Mouse (Mus musculus) embryonic facial prominence, embryonic 12.5 days (tissue): Measurements from ENCODE around the gene Otud3. TPM values are rescaled to one million over a fixed set of nuclear protein-coding genes. Genes with fewer than 3 reads are reported as not detected.
"Not testable (repeated sequence)": the region's sequence is repeated elsewhere in the genome, so short reads cannot be mapped to it uniquely, and the experiment has no call there.

Experiments
- ATAC-seq: fragments of 200-750 bp; cut with Nextera tagmentation; 2 replicates; pipeline ENCODE4 v1.8.0; 2017; ENCODE audit not compliant: insufficient number of reproducible peaks, insufficient read depth, low FRiP score, low TSS enrichment
- H3K27ac ChIP-seq: fragments of 300-500 bp; sonication (generic); 2 replicates; pipeline ENCODE4 v1.5.1; 2016; ENCODE audit warnings: mild to moderate bottlenecking
- H3K27me3 ChIP-seq: fragments of 300-500 bp; sonication (generic); 2 replicates; pipeline ENCODE4 v1.6.1; 2016; ENCODE audit warnings: mild to moderate bottlenecking, moderate library complexity
- H3K36me3 ChIP-seq: fragments of 300-500 bp; sonication (generic); 2 replicates; pipeline ENCODE4 v1.6.1; 2016; ENCODE audit warnings: mild to moderate bottlenecking
- H3K4me1 ChIP-seq: fragments of 300-500 bp; sonication (generic); 2 replicates; pipeline ENCODE4 v1.6.1; 2016
- H3K4me2 ChIP-seq: fragments of 300-500 bp; sonication (generic); replicated peaks from 2 replicates; pipeline ENCODE4 v1.6.1; 2016; ENCODE audit warnings: mild to moderate bottlenecking, moderate library complexity
- H3K4me3 ChIP-seq: fragments of 300-500 bp; sonication (generic); 2 replicates; pipeline ENCODE4 v1.5.1; 2016; ENCODE audit warnings: mild to moderate bottlenecking
- H3K9ac ChIP-seq: fragments of 300-500 bp; sonication (generic); 2 replicates; pipeline ENCODE4 v1.6.1; 2016; ENCODE audit warnings: mild to moderate bottlenecking, moderate library complexity
- H3K9me3 ChIP-seq: fragments of 300-500 bp; sonication (generic); 2 replicates; pipeline ENCODE4 v1.6.1; 2016; ENCODE audit warnings: mild to moderate bottlenecking, moderate library complexity
- WGBS: fragments of 180-500 bp; shearing (Covaris S2); methylation state at CpG from one replicate; pipeline ENCODE4 v1.1.7; 2016; 5-methylcytosine and 5-hydroxymethylcytosine counted together
- polyA plus RNA-seq: library from polyadenylated mRNA; unstranded; fragments of >200 nt; fragmentation: Nextera tagmentation; extraction: Ambion mirVana; gene quantifications from 2 replicates; pipeline ENCODE4 v1.2.1, GENCODE M21; 2016

Otud3 gene
- polyA plus RNA-seq, 1 experiment from 2014 or later: 4.6 TPM

- no peaks in the 10 kb centered on the region for H3K27me3 ChIP-seq
- H3K4me3 ChIP-seq: no peak overlapping the region
- no peak for ATAC-seq
- peaks cover 14% of the 10 kb centered on the region; the same call in 1 of the 2 replicates for H3K36me3 ChIP-seq
- 0 out of 2 replicates have a peak, but pooled peaks cover 5% of the 10 kb centered on the region for H3K4me1 ChIP-seq
- H3K9ac ChIP-seq: no peak overlapping the region
- no peaks in the 10 kb centered on the region for H3K9me3 ChIP-seq
- H3K27ac ChIP-seq: no peak overlapping the region
- H3K4me2 ChIP-seq: no peak overlapping the region
- 33% methylated on average over 7 of the region's 7 CpGs for WGBS
Observed at GRCm38 (mm10) chr4:138889165-138889564, 24.6 kb downstream of the Otud3 start.

- no peak for ATAC-seq
- Histone ChIP-seq H3K27ac (no peak overlapping the region), H3K9me3 (no peaks in the 10 kb centered on the region), H3K36me3 (no peaks in the 10 kb centered on the region), H3K9ac (no peak overlapping the region), H3K4me1 (peaks cover 9% of the 10 kb centered on the region; the same call in 1 of the 2 replicates), H3K27me3 (peaks cover 6% of the 10 kb centered on the region; the same call in 1 of the 2 replicates), H3K4me2 (no peak overlapping the region), H3K4me3 (no peak overlapping the region)
- WGBS: 17% methylated on average over 6 of the region's 6 CpGs
Observed at GRCm38 (mm10) chr4:138884261-138884660, 29.5 kb downstream of the Otud3 start.

- Histone ChIP-seq H3K9me3 (no peaks in the 10 kb centered on the region), H3K4me3 (peak overlapping the region; percentile 21), H3K4me2 (peak overlapping the region; percentile 48), H3K27me3 (peaks cover 6% of the 10 kb centered on the region; the same call in 1 of the 2 replicates), H3K36me3 (no peaks in the 10 kb centered on the region), H3K27ac (0 out of 2 replicates have a peak overlapping the region, but pooled peaks have one; percentile 46), H3K9ac (no peak overlapping the region; the same call in 1 of the 2 replicates), H3K4me1 (peaks cover 9% of the 10 kb centered on the region; the same call in 1 of the 2 replicates)
- WGBS: 12% methylated on average over 16 of the region's 16 CpGs
- no peak for ATAC-seq
Observed at GRCm38 (mm10) chr4:138882179-138882578, 31.6 kb downstream of the Otud3 start.

GRCm38 (mm10) chr4:138880811-138881584 is 32.7 kb downstream of the Otud3 start:
- 83% methylated on average over 7 of the region's 7 CpGs for WGBS
- Histone ChIP-seq H3K27me3 (peaks cover 6% of the 10 kb centered on the region; the same call in 1 of the 2 replicates), H3K36me3 (no peaks in the 10 kb centered on the region), H3K27ac (no peak overlapping the region), H3K9ac (peak overlapping the region; percentile 4; the same call in 1 of the 2 replicates), H3K4me2 (no peak overlapping the region), H3K4me1 (peaks cover 9% of the 10 kb centered on the region; the same call in 1 of the 2 replicates), H3K9me3 (no peaks in the 10 kb centered on the region), H3K4me3 (no peak overlapping the region)
- ATAC-seq: peak; percentile 24; the same call in 1 of the 2 replicates

- Histone ChIP-seq H3K9me3 (no peaks in the 10 kb centered on the region), H3K4me2 (no peak overlapping the region)
Observed at GRCm38 (mm10) chr4:138879808-138880207, 33.9 kb downstream of the Otud3 start.

GRCm38 (mm10) chr4:138878783-138879182 is 35.0 kb downstream of the Otud3 start:
- Histone ChIP-seq H3K27me3 (peaks cover 6% of the 10 kb centered on the region; the same call in 1 of the 2 replicates), H3K4me2 (no peak overlapping the region), H3K36me3 (no peaks in the 10 kb centered on the region), H3K9ac (no peak overlapping the region), H3K4me1 (peaks cover 9% of the 10 kb centered on the region; the same call in 1 of the 2 replicates), H3K4me3 (no peak overlapping the region), H3K27ac (no peak overlapping the region), H3K9me3 (no peaks in the 10 kb centered on the region)
- 63% methylated on average over 8 of the region's 8 CpGs for WGBS
- ATAC-seq: no peak

More at GRCm38 (mm10) chr4:138879808-138880207, 33.9 kb downstream of the Otud3 start:
- WGBS: 85% methylated on average over 11 of the region's 11 CpGs
- Histone ChIP-seq H3K4me3 (no peak overlapping the region), H3K27ac (0 out of 2 replicates have a peak overlapping the region, but pooled peaks have one; percentile 3), H3K9ac (no peak overlapping the region), H3K27me3 (peaks cover 6% of the 10 kb centered on the region; the same call in 1 of the 2 replicates), H3K36me3 (no peaks in the 10 kb centered on the region), H3K4me1 (peaks cover 9% of the 10 kb centered on the region; the same call in 1 of the 2 replicates)
- ATAC-seq: no peak

- Histone ChIP-seq H3K27ac (no peak within 1 kb of the TSS), H3K27me3 (peaks cover 6% of the 10 kb centered on the region; the same call in 1 of the 2 replicates), H3K4me3 (no peak within 1 kb of the TSS), H3K9me3 (no peaks in the 10 kb centered on the region), H3K9ac (no peak within 1 kb of the TSS), H3K4me2 (no peak within 1 kb of the TSS), H3K4me1 (peaks cover 9% of the 10 kb centered on the region; the same call in 1 of the 2 replicates), H3K36me3 (no peaks in the 10 kb centered on the region)
- 78% methylated on average over 4 of the region's 4 CpGs for WGBS
- no peak for ATAC-seq
Observed at GRCm38 (mm10) chr4:138877731-138878130, 36.0 kb downstream of the Otud3 start, which contains the start of gene Pla2g2e. Gene Pla2g2e, plus strand, starts transcription at chr4:138877942.

- Histone ChIP-seq H3K4me3 (no peak overlapping the region), H3K4me1 (no peaks in the 10 kb centered on the region), H3K9ac (no peak overlapping the region), H3K27me3 (no peaks in the 10 kb centered on the region; the same call in 1 of the 2 replicates), H3K36me3 (no peaks in the 10 kb centered on the region), H3K9me3 (no peaks in the 10 kb centered on the region), H3K27ac (no peak overlapping the region), H3K4me2 (no peak overlapping the region)
- WGBS: 93% methylated on average over 2 of the region's 2 CpGs
- ATAC-seq: no peak
Observed at GRCm38 (mm10) chr4:138875986-138876385, 37.8 kb downstream of the Otud3 start.

GRCm38 (mm10) chr4:138875275-138875674 is 38.5 kb downstream of the Otud3 start:
- not testable (repeated sequence) for H3K27ac ChIP-seq, H3K4me2 ChIP-seq, H3K4me1 ChIP-seq, H3K36me3 ChIP-seq, H3K4me3 ChIP-seq, H3K9me3 ChIP-seq, H3K9ac ChIP-seq, ATAC-seq, H3K27me3 ChIP-seq
- WGBS: 91% methylated on average over 2 of the region's 2 CpGs

- 84% methylated on average over 6 of the region's 6 CpGs for WGBS
- ATAC-seq: no peak
- Histone ChIP-seq H3K36me3 (no peaks in the 10 kb centered on the region), H3K9ac (no peak within 1 kb of the TSS), H3K4me2 (no peak within 1 kb of the TSS), H3K9me3 (no peaks in the 10 kb centered on the region), H3K4me1 (no peaks in the 10 kb centered on the region), H3K4me3 (no peak within 1 kb of the TSS), H3K27ac (no peak within 1 kb of the TSS), H3K27me3 (no peaks in the 10 kb centered on the region; the same call in 1 of the 2 replicates)
Observed at GRCm38 (mm10) chr4:138873864-138874263, 39.9 kb downstream of the Otud3 start, which contains the start of gene Gm13030. Gene Gm13030, minus strand, starts transcription at chr4:138873964.

- H3K9ac ChIP-seq: no peak overlapping the region
- no peak overlapping the region for H3K4me2 ChIP-seq
- no peak overlapping the region for H3K27ac ChIP-seq
- no peaks in the 10 kb centered on the region for H3K9me3 ChIP-seq
- WGBS: 35% methylated on average over 8 of the region's 8 CpGs
- no peaks in the 10 kb centered on the region for H3K27me3 ChIP-seq
- no peak for ATAC-seq
- no peaks in the 10 kb centered on the region for H3K36me3 ChIP-seq
- no peaks in the 10 kb centered on the region for H3K4me1 ChIP-seq
- H3K4me3 ChIP-seq: no peak overlapping the region
Observed at GRCm38 (mm10) chr4:138868666-138869065, 45.1 kb downstream of the Otud3 start.

GRCm38 (mm10) chr4:138866413-138866812 is 47.3 kb downstream of the Otud3 start:
- Histone ChIP-seq H3K27ac (no peak overlapping the region), H3K9ac (no peak overlapping the region), H3K4me3 (no peak overlapping the region), H3K9me3 (no peaks in the 10 kb centered on the region), H3K27me3 (no peaks in the 10 kb centered on the region), H3K4me2 (no peak overlapping the region), H3K36me3 (no peaks in the 10 kb centered on the region), H3K4me1 (no peaks in the 10 kb centered on the region)
- WGBS: 11% methylated on average over 7 of the region's 7 CpGs
- no peak for ATAC-seq
